Comparison of ENCODE assay signal across 8 mouse cellular contexts in genomic region chr11:115354183-115354582, GRCm38 (mm10). TPM values are rescaled to one million over a fixed set of nuclear protein-coding genes. Genes with fewer than 3 reads are reported as not detected.
DNase-seq lines count a peak whose midpoint lies in the region.

No protein-coding gene starts in this region.

- DNase-seq in layer of hippocampus, adult 11-12 months (ENCODE audit: low spot score): peak; percentile 61
- no peak for DNase-seq in layer of hippocampus, adult 9-10 months (ENCODE audit: low spot score)
- DNase-seq in adrenal gland, postnatal 36 days: peak; percentile 77 to 81
- peak; percentile 87 for DNase-seq in embryonic facial prominence, embryonic 10.5 days (ENCODE audit: low spot score)
- DNase-seq in heart, postnatal 10 days: peak; percentile 70 to 82
- peak; percentile 57 to 74 for DNase-seq in layer of hippocampus, postnatal 25 days (ENCODE audit: extremely low spot score in 1 of 2, low spot score in 1 of 2)
- DNase-seq in mesoderm, embryonic 11.5 days (ENCODE audit: low read depth, low spot score): peak; percentile 88
- DNase-seq in skeletal muscle tissue, adult 2 months (ENCODE audit: low read depth, low spot score): peak; percentile 71

- peaks cover 76% of the 10 kb centered on the region for H3K27me3 ChIP-seq in embryonic facial prominence, embryonic 10.5 days (replicated peaks; ENCODE audit: low read depth, poor library complexity, severe bottlenecking)

- H3K9me3 ChIP-seq in embryonic facial prominence, embryonic 10.5 days: no peaks in the 10 kb centered on the region

- intact Hi-C loops in heart, postnatal 10 days (cut with DNase I): loop anchor here (1.0 to 5.0 kb wide), 3 partner anchors 32 to 151 kb away; partner anchors contain the start of gene Ush1g

- H3K4me3 ChIP-seq in embryonic facial prominence, embryonic 10.5 days: 0 out of 2 replicates have a peak overlapping the region, but pooled peaks have one; percentile 13

- H3K4me1 ChIP-seq in embryonic facial prominence, embryonic 10.5 days: peaks cover 9% of the 10 kb centered on the region

- WGBS in embryonic facial prominence, embryonic 10.5 days: 8% methylated on average over 8 of the region's 8 CpGs

- 0 out of 2 replicates have a peak, but pooled peaks cover 7% of the 10 kb centered on the region for H3K36me3 ChIP-seq in embryonic facial prominence, embryonic 10.5 days (replicated peaks)

- H3K27ac ChIP-seq in embryonic facial prominence, embryonic 10.5 days (replicated peaks): no peak overlapping the region

RNA-seq across cellular contexts. Expression of gene Hid1, which starts 13.4 kb away (rescaled TPM):
- total RNA-seq in adrenal gland, postnatal 36 days (2021): 10 to 100 TPM; 16.2 to 38.1 TPM
- polyA plus RNA-seq in embryonic facial prominence, embryonic 10.5 days (2016; fragmentation: Nextera tagmentation; extraction: Ambion mirVana): 8.6 and 9.6 TPM in 2 replicates
- 1 to 10 TPM; 6.9 to 7.1 TPM for total RNA-seq in heart, postnatal 10 days (2021)
- 100 to 1,000 TPM in 1 of 2 experiments, 10 to 100 TPM in 1; 98.8 to 107 TPM for total RNA-seq in layer of hippocampus, postnatal 25 days (2021)

RNA-seq across cellular contexts. Expression of gene Otop3, which starts 19.7 kb away (rescaled TPM):
- total RNA-seq in adrenal gland, postnatal 36 days (2021): not detected
- not detected in 2 replicates for polyA plus RNA-seq in embryonic facial prominence, embryonic 10.5 days (2016; fragmentation: Nextera tagmentation; extraction: Ambion mirVana)
- total RNA-seq in heart, postnatal 10 days (2021): not detected
- total RNA-seq in layer of hippocampus, postnatal 25 days (2021): under 1 TPM in 1 of 2 experiments, not detected in 1; 0.17 TPM

RNA-seq across cellular contexts. Expression of gene Cdr2l, which starts 27.5 kb away (rescaled TPM):
- total RNA-seq in adrenal gland, postnatal 36 days (2021): 100 to 1,000 TPM in 1 of 2 experiments, 10 to 100 TPM in 1; 82.1 to 136 TPM
- 15.6 and 16.4 TPM in 2 replicates for polyA plus RNA-seq in embryonic facial prominence, embryonic 10.5 days (2016; fragmentation: Nextera tagmentation; extraction: Ambion mirVana)
- total RNA-seq in heart, postnatal 10 days (2021): 10 to 100 TPM; 13.9 to 16.8 TPM
- 10 to 100 TPM; 21.7 to 22.8 TPM for total RNA-seq in layer of hippocampus, postnatal 25 days (2021)

RNA-seq across cellular contexts. Expression of gene Ush1g, which starts 32.3 kb away (rescaled TPM):
- total RNA-seq in adrenal gland, postnatal 36 days (2021): under 1 TPM; 0.40 to 0.49 TPM
- 0.04 TPM in 2 replicates for polyA plus RNA-seq in embryonic facial prominence, embryonic 10.5 days (2016; fragmentation: Nextera tagmentation; extraction: Ambion mirVana)
- under 1 TPM; 0.07 to 0.12 TPM for total RNA-seq in heart, postnatal 10 days (2021)
- total RNA-seq in layer of hippocampus, postnatal 25 days (2021): under 1 TPM; 0.31 to 0.59 TPM

RNA-seq across cellular contexts. Expression of gene Otop2, which starts 47.2 kb away (rescaled TPM):
- total RNA-seq in adrenal gland, postnatal 36 days (2021): not detected
- not detected in 2 replicates for polyA plus RNA-seq in embryonic facial prominence, embryonic 10.5 days (2016; fragmentation: Nextera tagmentation; extraction: Ambion mirVana)
- not detected for total RNA-seq in heart, postnatal 10 days (2021)
- total RNA-seq in layer of hippocampus, postnatal 25 days (2021): under 1 TPM in 1 of 2 experiments, not detected in 1; 0.15 TPM
